Mouse (Mus musculus) bone marrow, adult 2 months (tissue): ENCODE results near the gene Crcp. TPM values are rescaled to one million over a fixed set of nuclear protein-coding genes. Genes with fewer than 3 reads are reported as not detected.

Experiments used
- H3K27ac ChIP-seq: fragments of 200-500 bp; 2 replicates; pipeline ENCODE4 v1.5.1; 2012; ENCODE audit warnings: low read depth, mild to moderate bottlenecking, control low read depth, inconsistent platforms, low read length; ENCODE audit not compliant: control insufficient read depth, poor library complexity, insufficient read depth
- H3K4me1 ChIP-seq: fragments of 200-500 bp; 2 replicates; pipeline ENCODE4 v1.6.1; 2011; ENCODE audit warnings: low read length; ENCODE audit not compliant: control insufficient read depth, insufficient read depth
- H3K4me3 ChIP-seq: fragments of 200-500 bp; replicated peaks from 2 replicates; pipeline ENCODE3; 2011; ENCODE audit warnings: mild to moderate bottlenecking, low read depth, low read length, control low read depth; ENCODE audit not compliant: control insufficient read depth
- CTCF ChIP-seq: fragments of 200-500 bp; IDR thresholded peaks from 2 replicates; pipeline ENCODE4 v1.5.1; 2011; ENCODE audit warnings: low read length, control low read depth; ENCODE audit not compliant: control insufficient read depth, insufficient read depth
- POLR2A ChIP-seq: fragments of 200-500 bp; IDR thresholded peaks from 2 replicates; pipeline ENCODE4 v1.6.1; 2011; ENCODE audit warnings: low read depth, mild to moderate bottlenecking, control low read depth, low read length, borderline replicate concordance; ENCODE audit not compliant: control insufficient read depth
- WGBS: fragments of 180-500 bp; shearing (Covaris S2); methylation state at CpG from one replicate; pipeline ENCODE4 v1.1.7; 2018; 5-methylcytosine and 5-hydroxymethylcytosine counted together
- polyA plus RNA-seq: library from polyadenylated mRNA; stranded (reverse); fragments of >200 nt; gene quantifications from 2 replicates; pipeline ENCODE4 v1.2.4, GENCODE M21; 2011; ENCODE audit warnings: low replicate concordance; ENCODE audit not compliant: missing spikeins, insufficient read depth, insufficient read length

Crcp gene
- polyA plus RNA-seq, 1 experiment: 18.0 TPM

DNA sequence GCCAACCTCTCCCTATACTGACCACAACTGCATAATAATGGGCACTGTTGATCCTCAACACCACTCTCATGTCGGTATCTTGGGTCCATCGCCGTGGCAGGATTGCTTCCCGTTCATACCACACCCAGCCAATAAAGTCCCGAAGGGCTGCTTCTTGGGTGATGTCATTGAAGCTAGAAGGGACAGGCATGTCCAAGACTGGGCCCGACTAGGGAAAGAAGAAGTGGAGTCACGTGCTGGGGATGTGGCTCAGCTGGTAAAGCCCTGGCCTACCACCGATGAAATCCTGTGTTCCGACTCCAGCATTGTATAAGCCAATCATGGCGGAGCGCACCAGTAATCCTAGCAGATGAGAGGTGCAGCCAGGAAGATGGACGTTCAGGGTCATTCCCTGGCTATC is 28.4 kb upstream of the Crcp start:
- Histone ChIP-seq H3K27ac (peak overlapping the region; percentile 43; the same call in 1 of the 2 replicates), H3K4me1 (peaks cover 3% of the 10 kb centered on the region; the same call in 1 of the 2 replicates), H3K4me3 (no peak overlapping the region)
- TF ChIP-seq POLR2A (no peak), CTCF (no peak)
- 46% methylated on average over 12 of the region's 12 CpGs for WGBS

DNA sequence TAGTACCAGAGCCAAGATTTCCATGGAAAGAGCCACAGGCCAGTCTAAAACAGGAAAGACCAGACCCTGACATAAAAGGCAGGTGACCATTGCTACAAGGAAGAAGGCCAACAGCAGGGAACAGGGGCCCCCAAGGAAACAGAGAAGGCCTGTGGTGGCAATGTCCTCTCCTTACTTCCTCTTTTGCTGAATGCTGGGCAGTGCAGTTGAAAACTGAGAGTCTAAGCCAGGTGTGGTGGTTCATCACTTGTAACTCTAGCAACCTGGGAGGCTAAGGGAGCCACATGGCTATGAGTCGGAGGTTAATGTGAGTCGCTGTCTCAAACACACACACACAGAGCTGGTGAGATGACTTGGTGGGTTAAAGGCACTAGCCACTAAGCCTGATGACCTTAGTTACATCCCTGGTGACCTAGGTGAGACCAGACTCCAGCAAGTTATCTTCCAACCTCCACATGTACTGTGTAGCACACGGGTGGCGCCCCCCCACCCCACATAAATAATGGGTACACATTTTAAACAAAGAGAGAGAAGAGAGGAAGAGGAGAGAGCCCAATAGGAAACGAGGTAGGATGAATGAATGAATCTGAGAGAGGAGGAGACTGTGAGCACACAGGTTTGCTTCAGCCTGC is 27.6 kb upstream of the Crcp start:
- H3K27ac ChIP-seq: peak overlapping the region; percentile 43; the same call in 1 of the 2 replicates
- 1% methylated on average over 5 of the region's 5 CpGs for WGBS
- no peak for TF ChIP-seq CTCF
- no peak for TF ChIP-seq POLR2A

DNA sequence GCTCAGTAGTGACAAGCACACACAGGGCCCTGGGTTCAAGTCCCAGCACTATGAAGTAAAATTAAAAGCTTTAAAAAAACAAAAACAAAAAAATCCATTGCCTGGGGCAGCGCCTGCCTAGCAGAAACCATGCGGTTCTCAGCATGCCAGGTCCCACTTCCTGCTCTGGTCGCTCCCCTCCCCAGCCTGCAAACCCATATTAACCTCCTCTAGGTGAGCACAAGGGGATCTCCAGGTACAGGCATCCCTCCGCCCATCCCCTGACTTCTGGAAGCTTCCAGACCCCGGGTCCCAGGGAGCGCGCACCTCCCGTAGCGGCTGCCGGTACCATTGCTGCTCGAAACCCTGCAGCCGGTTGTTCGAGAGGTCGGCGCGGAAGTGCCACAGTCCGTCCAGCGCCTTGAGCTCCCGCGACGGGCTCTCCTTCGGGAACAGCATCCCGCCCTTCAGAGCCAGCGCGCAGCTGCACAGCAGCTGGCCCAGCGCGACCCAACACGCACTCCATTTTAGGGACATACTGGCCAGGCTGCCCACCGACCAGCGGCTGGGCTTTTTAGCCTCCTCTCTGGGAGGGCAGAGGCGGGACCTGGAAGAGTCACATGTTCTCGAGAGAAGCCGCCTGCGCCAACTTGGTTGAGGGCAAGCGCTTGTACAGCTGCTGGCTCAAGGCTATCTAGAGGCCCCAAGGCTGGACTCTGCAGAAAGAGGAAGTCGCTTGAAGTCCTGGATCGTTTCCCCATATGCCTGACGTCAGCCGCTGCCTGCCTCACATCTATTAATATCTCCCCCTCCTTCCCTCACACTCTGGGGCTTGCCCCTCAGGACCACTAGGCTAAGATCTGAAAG is 26.6 kb upstream of the Crcp start, which contains the start of gene Gusb:
Gene Gusb, minus strand, starts transcription at position 749 of the 846 bp plus-strand sequence.
- Histone ChIP-seq H3K4me3 (peak within 1 kb of the TSS; percentile 89), H3K4me1 (peaks cover 3% of the 10 kb centered on the region; the same call in 1 of the 2 replicates), H3K27ac (peak within 1 kb of the TSS; percentile 91)
- under 1% methylated on average over 39 of the region's 39 CpGs for WGBS
- TF ChIP-seq CTCF (no peak), POLR2A (peak; percentile 77; the same call in 1 of the 2 replicates)

More for the DNA sequence above, 27.6 kb upstream of the Crcp start:
- Histone ChIP-seq H3K4me3 (peak overlapping the region; percentile 89), H3K4me1 (peaks cover 3% of the 10 kb centered on the region; the same call in 1 of the 2 replicates)

- TF ChIP-seq CTCF: no peak
- no peak for TF ChIP-seq POLR2A
- no peak overlapping the region for H3K4me3 ChIP-seq
Observed at GRCm38 (mm10) chr5:130003229-130003628, 25.9 kb upstream of the Crcp start.

DNA sequence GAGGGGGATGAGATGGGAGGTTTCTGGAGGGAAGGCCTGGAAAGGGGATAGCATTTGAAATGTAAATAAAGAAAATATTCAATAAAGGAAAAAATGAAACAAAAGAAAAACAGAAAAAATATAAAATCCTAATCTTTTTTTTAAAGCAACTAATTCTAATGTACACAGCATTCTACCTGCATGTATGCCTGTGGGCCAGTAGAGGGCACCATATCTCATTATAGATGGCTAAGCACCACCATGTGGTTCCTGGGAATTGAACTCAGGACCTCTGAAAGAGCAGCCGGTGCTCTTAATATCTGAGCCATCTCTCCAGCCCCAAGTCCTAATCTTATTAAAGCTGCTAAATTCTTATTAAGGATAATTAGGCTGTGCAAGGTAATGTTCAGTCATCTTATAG is 21.7 kb upstream of the Crcp start:
- Histone ChIP-seq H3K4me3 (no peak overlapping the region), H3K4me1 (peaks cover 2% of the 10 kb centered on the region; the same call in 1 of the 2 replicates), H3K27ac (no peak overlapping the region)
- WGBS: 67% methylated on average over 1 of the region's 1 CpGs
- TF ChIP-seq POLR2A: no peak
- TF ChIP-seq CTCF: 0 out of 2 replicates have a peak, but pooled peaks have one; percentile 9

More at GRCm38 (mm10) chr5:130003229-130003628, 25.9 kb upstream of the Crcp start:
- WGBS: 63% methylated on average over 7 of the region's 7 CpGs
- Histone ChIP-seq H3K4me1 (peaks cover 3% of the 10 kb centered on the region; the same call in 1 of the 2 replicates), H3K27ac (peak overlapping the region; percentile 91; the same call in 1 of the 2 replicates)

- H3K4me3 ChIP-seq: no peak overlapping the region
- H3K27ac ChIP-seq: no peak overlapping the region
- no peak for TF ChIP-seq CTCF
- TF ChIP-seq POLR2A: no peak
- peaks cover 1% of the 10 kb centered on the region; the same call in 1 of the 2 replicates for H3K4me1 ChIP-seq
- WGBS: 83% methylated on average over 6 of the region's 6 CpGs
Observed at GRCm38 (mm10) chr5:130008034-130008590, 21.0 kb upstream of the Crcp start.

DNA sequence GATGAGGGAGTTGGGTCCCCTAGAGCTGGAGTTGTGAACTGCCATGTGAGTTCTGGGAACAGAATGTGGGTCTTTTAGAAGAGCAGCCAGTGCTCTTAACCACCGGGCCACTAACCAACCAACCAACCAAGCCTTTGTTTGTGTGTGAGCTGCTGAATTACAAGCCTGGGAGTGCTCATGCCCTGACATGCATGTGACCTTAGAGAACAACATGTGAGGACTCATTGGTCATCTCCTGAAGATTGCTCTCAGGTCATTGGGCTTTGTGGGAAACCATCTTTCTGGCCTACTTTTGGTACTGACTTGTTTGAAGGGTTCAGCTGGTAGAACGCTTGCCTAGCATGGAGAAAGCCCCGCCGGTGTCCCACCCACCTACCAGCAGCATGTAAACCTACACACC is 19.3 kb upstream of the Crcp start:
- TF ChIP-seq CTCF: no peak
- TF ChIP-seq POLR2A: no peak
- H3K27ac ChIP-seq: no peak overlapping the region
- no peaks in the 10 kb centered on the region for H3K4me1 ChIP-seq
- 87% methylated on average over 4 of the region's 4 CpGs for WGBS
- H3K4me3 ChIP-seq: no peak overlapping the region

DNA sequence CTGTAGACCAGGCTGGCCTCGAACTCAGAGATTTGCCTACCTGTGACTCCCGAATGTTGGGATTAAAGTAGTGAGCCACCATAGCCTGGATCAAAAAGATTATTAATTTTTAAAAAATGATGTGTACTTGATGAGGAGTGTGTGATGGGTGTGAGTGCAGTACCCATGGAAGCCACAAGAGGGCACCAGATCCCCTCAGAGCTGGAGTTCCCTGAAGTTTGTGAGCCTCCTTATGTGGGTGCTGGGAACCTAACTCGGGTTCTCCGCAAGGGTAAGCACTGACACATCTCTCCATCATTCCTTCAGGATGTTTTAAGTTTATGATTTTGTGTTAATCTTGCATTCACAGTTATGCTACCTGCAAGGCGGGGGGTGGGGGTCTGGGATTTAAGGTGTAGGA is 18.1 kb upstream of the Crcp start:
- no peak overlapping the region for H3K4me3 ChIP-seq
- WGBS: 91% methylated on average over 5 of the region's 5 CpGs
- no peak overlapping the region for H3K27ac ChIP-seq
- H3K4me1 ChIP-seq: no peaks in the 10 kb centered on the region
- no peak for TF ChIP-seq POLR2A
- peak; percentile 51 for TF ChIP-seq CTCF
